Mouse (Mus musculus) E14TG2a.4 (cell line): Measurements from ENCODE around the gene Gm20388.

ENCODE experiments used
- CTCF ChIP-seq: conservative IDR thresholded peaks from 2 replicates; pipeline ENCODE4 v1.5.1; 2014; ENCODE audit warnings: low read length
- NANOG ChIP-seq: IDR thresholded peaks from 2 replicates; pipeline ENCODE4 v1.6.1; 2014; ENCODE audit warnings: borderline replicate concordance, low read length, mixed read lengths
- POU5F1 ChIP-seq: IDR thresholded peaks from 2 replicates; pipeline ENCODE4 v1.6.1; 2014; ENCODE audit warnings: low read length, borderline replicate concordance

DNA sequence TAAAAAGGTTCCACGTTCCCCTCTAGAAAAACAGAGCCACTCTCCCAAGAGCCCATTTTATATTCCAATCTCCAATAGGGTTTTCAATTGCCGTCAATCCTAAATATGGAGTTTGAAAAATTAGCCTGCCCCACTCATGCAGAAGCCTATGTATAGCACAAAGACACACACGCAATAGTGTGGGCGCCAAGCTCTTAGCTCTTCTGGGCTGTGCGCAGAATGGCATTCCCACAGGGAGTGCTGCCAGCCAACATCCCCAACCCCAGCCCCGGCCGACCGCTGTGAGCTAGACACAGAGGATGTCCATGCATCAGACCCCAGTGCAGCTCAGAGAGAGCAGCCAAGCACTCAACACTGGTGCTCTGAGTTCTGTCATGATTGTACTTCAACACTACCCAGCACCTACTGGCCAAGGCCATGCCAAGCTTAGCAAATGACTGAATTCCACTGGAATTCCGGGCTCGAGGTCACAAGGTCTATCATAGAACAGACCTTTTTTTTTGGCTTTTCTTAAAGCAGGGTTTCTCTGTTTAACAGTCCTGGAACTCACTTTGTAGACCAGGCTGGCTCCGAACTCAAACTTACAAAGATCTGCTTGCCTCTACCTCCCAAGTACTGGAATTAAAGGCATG, 1899.0 kb downstream of the Gm20388 start:
- TF ChIP-seq CTCF (no peak), NANOG (no peak), POU5F1 (no peak)
